Comparison of ENCODE assay signal across 19 mouse cellular contexts in the genomic region with DNA sequence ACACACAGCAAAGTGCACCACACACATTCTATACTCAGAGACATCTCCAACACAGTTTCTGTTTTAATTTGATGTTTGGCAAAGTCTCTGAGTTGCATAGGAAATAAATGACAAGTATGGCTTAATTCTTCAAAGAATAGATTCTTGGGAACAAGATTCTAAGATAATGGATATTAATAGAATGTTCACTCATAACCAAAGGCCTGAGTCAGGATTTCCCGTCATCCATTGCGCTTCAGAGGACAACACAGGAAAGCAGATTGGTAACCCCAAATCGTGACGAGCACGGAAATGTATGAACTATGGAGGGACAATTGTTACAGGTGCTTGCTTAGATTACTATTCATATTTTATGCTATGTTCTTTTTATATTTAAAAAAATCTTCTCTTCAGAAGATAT. TPM values are rescaled to one million over a fixed set of nuclear protein-coding genes. Genes with fewer than 3 reads are reported as not detected.
DNase-seq lines count a peak whose midpoint lies in the region; ATAC-seq and TF ChIP-seq lines count a peak whose summit lies in the region.
"Had no signal": no experiment of that assay in that cellular context is flagged by ENCODE, and none has a peak within 500 bp of the region (broad histone marks: within the 10 kb centered on the region; RNA-seq: fewer than 3 reads in every experiment).

No protein-coding gene starts in this region.

- H3K27me3 ChIP-seq in kidney, adult 2 months (replicated peaks; ENCODE audit: control insufficient read depth, insufficient read depth, low read length) = no peaks in the 10 kb centered on the region
- no peaks in the 10 kb centered on the region for H3K27me3 ChIP-seq in kidney, embryonic 16.5 days (ENCODE audit: insufficient read depth, low read length)
- no peaks in the 10 kb centered on the region for H3K27me3 ChIP-seq in midbrain, embryonic 16.5 days (ENCODE audit: control insufficient read depth, insufficient read depth, low read depth, low read length)
- H3K27me3 ChIP-seq: forebrain, embryonic 13.5 days; heart, embryonic 13.5 days; hindbrain, embryonic 12.5 days had no signal

- no peak overlapping the region for H3K4me3 ChIP-seq in kidney, adult 2 months (ENCODE audit: insufficient read depth, low read depth, low read length)
- no peak overlapping the region for H3K4me3 ChIP-seq in kidney, embryonic 16.5 days (ENCODE audit: low read length)
- H3K4me3 ChIP-seq in brown adipose tissue, adult 24 weeks (ENCODE audit: insufficient read depth, low read depth, low read length) = no peak overlapping the region
- no peak overlapping the region for H3K4me3 ChIP-seq in midbrain, embryonic 16.5 days (ENCODE audit: low read depth, low read length)
- H3K4me3 ChIP-seq: embryonic facial prominence, embryonic 10.5 days; forebrain, embryonic 13.5 days; heart, embryonic 13.5 days; hindbrain, embryonic 12.5 days had no signal

- H3K4me2 ChIP-seq in kidney, embryonic 16.5 days (replicated peaks; ENCODE audit: low read depth, low read length) = no peak overlapping the region
- H3K4me2 ChIP-seq in midbrain, embryonic 16.5 days (ENCODE audit: low read length) = no peak overlapping the region
- H3K4me2 ChIP-seq: forebrain, embryonic 13.5 days; heart, embryonic 13.5 days; hindbrain, embryonic 12.5 days had no signal

- TF ChIP-seq CTCF in kidney, adult 2 months (conservative IDR thresholded peaks at IDR 0.05; ENCODE audit: insufficient read depth, insufficient read length, low read depth, low read length) = no peak

- WGBS in kidney, adult 2 months = 70% methylated on average over 5 of the region's 5 CpGs
- 88% methylated on average over 5 of the region's 5 CpGs for WGBS in kidney, embryonic 16.5 days
- WGBS in midbrain, embryonic 16.5 days = 97% methylated on average over 5 of the region's 5 CpGs

- H3K36me3 ChIP-seq in kidney, adult 2 months (ENCODE audit: control insufficient read depth, insufficient read depth, low read length) = no peaks in the 10 kb centered on the region
- no peaks in the 10 kb centered on the region for H3K36me3 ChIP-seq in kidney, embryonic 16.5 days (ENCODE audit: insufficient read depth, low read length)
- no peaks in the 10 kb centered on the region for H3K36me3 ChIP-seq in midbrain, embryonic 16.5 days (ENCODE audit: control insufficient read depth, insufficient read depth, low read length)
- H3K36me3 ChIP-seq: embryonic facial prominence, embryonic 10.5 days; heart, embryonic 13.5 days; hindbrain, embryonic 12.5 days had no signal

- TF ChIP-seq POLR2A in kidney, adult 2 months (IDR thresholded peaks at IDR 0.05; ENCODE audit: low read depth, low read length) = no peak

- peak; percentile 47 for DNase-seq in kidney, adult 2 months
- peak; percentile 11 for DNase-seq in lung, postnatal 36 days
- no peak for DNase-seq in lung, adult 18-20 months
- DNase-seq in gastrocnemius, adult 8-10 months (ENCODE audit: low spot score in 2 of 2) = no peak
- DNase-seq: B cell, adult 2 months; cerebellum, adult 18-20 months; cerebellum, postnatal 10 days; forebrain, postnatal 0 days; gastrocnemius, postnatal 25 days; heart, postnatal 4 days had no signal

- no peak overlapping the region for H3K27ac ChIP-seq in kidney, adult 2 months (ENCODE audit: insufficient read depth, low read depth, low read length)
- no peak overlapping the region for H3K27ac ChIP-seq in kidney, embryonic 16.5 days (ENCODE audit: low read length)
- peak overlapping the region; percentile 93 for H3K27ac ChIP-seq in brown adipose tissue, adult 24 weeks (replicated peaks; ENCODE audit: low read depth, low read length)
- no peak overlapping the region for H3K27ac ChIP-seq in midbrain, embryonic 16.5 days (ENCODE audit: low read length)
- H3K27ac ChIP-seq: embryonic facial prominence, embryonic 10.5 days; forebrain, embryonic 13.5 days; heart, embryonic 13.5 days; hindbrain, embryonic 12.5 days had no signal

- no peak overlapping the region for H3K9ac ChIP-seq in kidney, embryonic 16.5 days (replicated peaks; ENCODE audit: low read length)
- H3K9ac ChIP-seq in midbrain, embryonic 16.5 days (ENCODE audit: low read depth, low read length) = no peak overlapping the region
- H3K9ac ChIP-seq: forebrain, embryonic 13.5 days; forebrain, postnatal 0 days; heart, embryonic 13.5 days; hindbrain, embryonic 12.5 days had no signal

- no peak for ATAC-seq in kidney, embryonic 16.5 days (ENCODE audit: low FRiP score, low TSS enrichment)
- ATAC-seq in midbrain, embryonic 16.5 days = no peak
- ATAC-seq: CD4-positive, CD25-positive, alpha-beta regulatory T cell, adult 4 months; forebrain, embryonic 13.5 days; forebrain, postnatal 0 days; hindbrain, embryonic 16.5 days had no signal

- H3K4me1 ChIP-seq in kidney, adult 2 months (ENCODE audit: control insufficient read depth, insufficient read depth, low read length) = peaks cover 6% of the 10 kb centered on the region; the same call in 1 of the 2 replicates
- H3K4me1 ChIP-seq in kidney, embryonic 16.5 days (ENCODE audit: insufficient read depth, low read length) = no peaks in the 10 kb centered on the region
- H3K4me1 ChIP-seq in brown adipose tissue, adult 24 weeks (ENCODE audit: control insufficient read depth, insufficient read depth, insufficient read length, low read length) = peaks cover 9% of the 10 kb centered on the region
- no peaks in the 10 kb centered on the region for H3K4me1 ChIP-seq in midbrain, embryonic 16.5 days (ENCODE audit: control insufficient read depth, insufficient read depth, low read length)
- H3K4me1 ChIP-seq: embryonic facial prominence, embryonic 10.5 days; forebrain, embryonic 13.5 days; heart, embryonic 13.5 days; hindbrain, embryonic 12.5 days had no signal

- no peaks in the 10 kb centered on the region for H3K9me3 ChIP-seq in kidney, embryonic 16.5 days (ENCODE audit: low read length)
- H3K9me3 ChIP-seq in midbrain, embryonic 16.5 days (replicated peaks; ENCODE audit: control insufficient read depth, low read length, poor library complexity, severe bottlenecking) = no peaks in the 10 kb centered on the region
- H3K9me3 ChIP-seq: embryonic facial prominence, embryonic 10.5 days; forebrain, embryonic 13.5 days; heart, embryonic 13.5 days; hindbrain, embryonic 12.5 days had no signal

RNA-seq across cellular contexts. Expression of a gene that starts 46.3 kb away (rescaled TPM):
- 26.4 and 27.7 TPM in 2 replicates for polyA plus RNA-seq in kidney, adult 2 months (2012; rRNA removed)
- polyA plus RNA-seq in kidney, embryonic 16.5 days (2015; fragmentation: Nextera tagmentation; extraction: Ambion mirVana) = 69.5 and 73.4 TPM in 2 replicates
- polyA plus RNA-seq in brown adipose tissue, adult 24 weeks (2012; ENCODE audit: insufficient read depth, insufficient read length, missing spikeins) = 19.0 and 21.6 TPM in 2 replicates
- total RNA-seq in gastrocnemius, adult 8-10 months (2022) = 10 to 100 TPM; 18.1 to 22.2 (median 19.9) TPM
- polyA plus RNA-seq in midbrain, embryonic 16.5 days (2015; fragmentation: Nextera tagmentation; extraction: Ambion mirVana) = 85.9 and 89.9 TPM in 2 replicates

Comparison
In these comparisons a context has a peak if more than half of its experiments do, and no peak if none do; other contexts are left out.
1. DNase-seq: peak in kidney, adult 2 months (single experiment) and lung, postnatal 36 days (single experiment); none in lung, adult 18-20 months (0 of 2) and gastrocnemius, adult 8-10 months (0 of 2).